Mouse (Mus musculus): ENCODE measurements around the gene Sdhaf3. TPM values are rescaled to one million over a fixed set of nuclear protein-coding genes. Genes with fewer than 3 reads are reported as not detected.

Gene Sdhaf3
- total RNA-seq, 2 experiments from 2014 or later: 6.0 to 6.3 TPM

DNA sequence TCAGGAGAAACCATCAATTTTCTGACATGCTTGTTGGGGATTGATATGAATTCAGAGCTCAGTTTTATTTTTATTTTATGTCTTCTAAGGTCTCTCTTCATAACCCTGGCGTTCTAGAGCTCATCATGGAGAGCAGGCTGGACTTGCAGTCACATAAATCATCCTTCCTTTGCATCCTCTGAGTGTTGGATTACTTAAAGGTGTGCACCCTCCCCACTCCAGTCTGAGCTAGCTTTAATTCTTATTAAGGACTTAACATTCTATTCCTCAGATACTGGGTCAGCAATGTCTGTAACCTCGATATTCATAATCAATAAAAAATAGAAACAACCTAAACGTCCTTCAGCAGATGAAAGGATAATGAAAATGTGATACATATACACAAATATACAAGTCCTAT lies 126.2 kb downstream of the Sdhaf3 start:
- DNase-seq (ENCODE audit: extremely low spot score in 1 of 2, low spot score in 2 of 2): no peak
- H3K4me3 ChIP-seq: no peak overlapping the region
- no peak overlapping the region for H3K27ac ChIP-seq
- intact Hi-C loops (cut with DNase I): no loop called here
- TF ChIP-seq CTCF (IDR thresholded peaks at IDR 0.05): no peak

DNA sequence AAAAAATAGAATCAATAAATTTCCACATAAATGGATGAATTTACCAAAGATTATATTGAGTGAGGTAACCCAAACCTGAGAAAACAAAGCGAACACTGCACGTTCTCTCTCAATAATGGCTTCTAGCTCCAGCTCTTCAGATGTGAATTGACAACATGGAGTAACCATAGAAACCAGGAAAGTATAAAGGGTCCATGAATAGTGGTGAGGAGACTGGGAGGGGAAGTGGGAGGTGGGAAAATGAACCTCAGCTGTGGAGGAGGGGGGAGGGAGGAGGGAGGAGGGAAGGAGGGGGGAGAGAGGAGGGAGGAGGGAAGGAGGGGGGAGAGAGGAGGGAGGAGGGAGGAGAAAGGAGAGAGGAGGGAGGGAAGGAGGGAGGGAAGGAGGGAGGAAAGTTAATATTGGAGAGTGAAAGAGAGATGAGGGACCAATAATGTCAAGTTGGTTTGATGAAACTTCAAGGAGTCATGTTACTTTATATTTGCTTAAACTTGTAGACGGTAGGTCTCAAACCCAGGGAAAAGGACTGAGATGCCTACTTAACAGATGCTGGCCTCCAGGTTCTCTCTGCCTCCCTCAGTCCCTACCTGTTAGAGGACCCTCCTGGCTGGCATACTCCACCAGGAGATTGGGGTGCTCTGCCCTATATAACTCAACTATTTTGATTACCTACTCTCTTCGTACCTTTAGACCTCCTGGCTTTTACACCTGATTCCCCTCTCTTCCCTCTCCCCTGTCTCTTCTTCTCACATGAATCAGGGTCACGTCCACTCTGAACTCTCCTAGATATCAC lies 126.9 kb downstream of the Sdhaf3 start:
- no peak for TF ChIP-seq CTCF (IDR thresholded peaks at IDR 0.05)
- DNase-seq (ENCODE audit: extremely low spot score in 1 of 2, low spot score in 2 of 2): no peak
- intact Hi-C loops (cut with DNase I): no loop called here
- H3K4me3 ChIP-seq: no peak overlapping the region
- no peak overlapping the region for H3K27ac ChIP-seq

DNA sequence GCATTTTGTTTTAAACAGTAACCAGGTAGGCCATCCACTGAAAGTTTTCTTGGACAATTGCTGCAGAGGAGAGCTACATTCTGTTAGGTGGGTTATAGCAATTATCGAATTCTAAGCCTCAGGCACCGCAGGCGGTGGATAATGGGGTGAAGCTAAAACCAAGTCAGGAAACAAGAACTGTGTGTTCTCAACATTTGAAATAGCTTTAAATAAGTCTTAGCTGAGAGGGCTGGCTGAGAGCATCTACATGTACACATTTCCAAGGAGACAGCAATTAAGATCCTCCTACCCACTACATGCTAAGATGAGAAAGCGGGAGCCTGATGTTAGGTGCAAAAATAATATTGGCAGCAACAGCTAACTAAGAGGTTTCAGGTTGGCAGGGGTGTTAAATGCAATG lies 127.9 kb downstream of the Sdhaf3 start:
- intact Hi-C loops (cut with DNase I): no loop called here
- Histone ChIP-seq H3K4me3 (no peak overlapping the region), H3K27ac (no peak overlapping the region)
- DNase-seq (ENCODE audit: extremely low spot score in 1 of 2, low spot score in 2 of 2): no peak
- TF ChIP-seq CTCF (IDR thresholded peaks at IDR 0.05): no peak

DNA sequence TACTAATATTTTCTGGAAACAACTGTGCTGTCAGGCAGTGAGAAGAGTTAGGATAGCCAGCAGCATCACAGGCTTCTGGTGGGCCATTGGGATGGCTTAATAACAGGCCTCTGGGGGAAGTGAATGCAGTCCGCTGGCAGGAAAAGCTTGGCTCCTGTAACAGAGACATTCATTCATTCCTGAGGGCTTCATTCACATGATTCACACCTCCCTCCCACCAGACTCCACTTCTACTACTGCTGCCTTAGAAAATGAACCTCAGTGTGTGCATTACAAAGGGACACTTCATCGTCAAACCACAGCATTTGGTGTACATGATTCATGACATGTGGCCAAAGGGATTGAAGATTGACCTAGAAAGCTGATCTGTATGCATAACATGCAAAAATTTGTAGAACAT lies 128.6 kb downstream of the Sdhaf3 start:
- intact Hi-C loops (cut with DNase I): no loop called here
- no peak for DNase-seq (ENCODE audit: extremely low spot score in 1 of 2, low spot score in 2 of 2)
- no peak for TF ChIP-seq CTCF (IDR thresholded peaks at IDR 0.05)
- Histone ChIP-seq H3K4me3 (no peak overlapping the region), H3K27ac (no peak overlapping the region)

DNA sequence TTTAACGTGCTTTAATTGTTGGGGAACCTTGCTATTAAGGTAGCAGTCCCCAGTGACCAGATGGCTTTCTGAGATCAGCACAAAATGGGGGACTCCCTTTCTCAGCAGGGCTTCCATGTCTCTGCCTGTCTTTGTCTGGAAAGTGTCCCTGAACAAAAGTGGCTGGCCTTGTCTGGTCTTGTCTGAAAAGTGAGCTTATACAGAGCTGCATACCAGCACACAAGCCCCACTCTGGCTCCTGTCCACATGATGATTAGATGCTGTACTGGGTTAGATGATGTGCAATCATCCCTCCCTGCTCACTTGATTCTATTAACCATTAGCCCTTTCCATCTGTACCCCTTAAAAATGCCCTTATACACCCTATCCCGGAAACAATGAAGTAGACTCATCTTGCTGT lies 129.7 kb downstream of the Sdhaf3 start:
- intact Hi-C loops (cut with DNase I): no loop called here
- TF ChIP-seq CTCF (IDR thresholded peaks at IDR 0.05): no peak
- Histone ChIP-seq H3K4me3 (no peak overlapping the region), H3K27ac (no peak overlapping the region)
- DNase-seq (ENCODE audit: extremely low spot score in 1 of 2, low spot score in 2 of 2): no peak

DNA sequence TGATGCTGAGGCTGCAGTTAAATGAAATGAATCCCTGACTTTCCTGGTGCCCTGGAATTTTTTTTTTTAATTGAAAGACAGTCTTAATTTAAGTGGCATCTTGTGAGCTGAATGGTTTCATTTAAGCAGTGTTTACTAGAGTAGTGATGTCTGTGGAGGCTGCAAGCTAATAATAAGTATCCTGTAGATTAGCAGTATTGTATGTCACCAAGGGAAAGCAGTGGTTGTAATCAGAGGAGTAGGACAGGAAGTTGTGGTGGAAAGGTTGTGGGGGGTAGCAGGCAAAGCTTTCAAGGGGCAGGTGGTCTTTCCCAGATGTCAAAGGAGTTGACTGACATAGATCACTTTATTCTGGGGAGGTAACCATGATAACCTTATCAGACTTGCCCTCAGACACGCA lies 136.3 kb downstream of the Sdhaf3 start:
- Histone ChIP-seq H3K4me3 (no peak overlapping the region), H3K27ac (no peak overlapping the region)
- intact Hi-C loops (cut with DNase I): no loop called here
- no peak for DNase-seq (ENCODE audit: extremely low spot score in 1 of 2, low spot score in 2 of 2)
- TF ChIP-seq CTCF (IDR thresholded peaks at IDR 0.05): no peak

Other genes starting within 250 kb of the Sdhaf3 start
- gene Dlx6, start 92.7 kb upstream of the Sdhaf3 start, total RNA-seq (2021): 10 to 100 TPM in 1 of 2 experiments, 1 to 10 TPM in 1; 9.1 to 11.1 TPM
- 1 to 10 TPM; 5.6 to 8.9 TPM for gene Dlx5, start 73.9 kb upstream of the Sdhaf3 start, total RNA-seq (2021)